Mouse (Mus musculus) ovary, postnatal 14 days (tissue): Measurements from ENCODE around the gene Rab5b.
"Not testable (repeated sequence)": the region's sequence is repeated elsewhere in the genome, so short reads cannot be mapped to it uniquely, and the experiment has no call there.

ENCODE experiments used
- DNase-seq: peaks from one replicate; pipeline ENCODE4 v3.0.0; 2022; ENCODE audit warnings: low spot score

The Rab5b gene

DNA sequence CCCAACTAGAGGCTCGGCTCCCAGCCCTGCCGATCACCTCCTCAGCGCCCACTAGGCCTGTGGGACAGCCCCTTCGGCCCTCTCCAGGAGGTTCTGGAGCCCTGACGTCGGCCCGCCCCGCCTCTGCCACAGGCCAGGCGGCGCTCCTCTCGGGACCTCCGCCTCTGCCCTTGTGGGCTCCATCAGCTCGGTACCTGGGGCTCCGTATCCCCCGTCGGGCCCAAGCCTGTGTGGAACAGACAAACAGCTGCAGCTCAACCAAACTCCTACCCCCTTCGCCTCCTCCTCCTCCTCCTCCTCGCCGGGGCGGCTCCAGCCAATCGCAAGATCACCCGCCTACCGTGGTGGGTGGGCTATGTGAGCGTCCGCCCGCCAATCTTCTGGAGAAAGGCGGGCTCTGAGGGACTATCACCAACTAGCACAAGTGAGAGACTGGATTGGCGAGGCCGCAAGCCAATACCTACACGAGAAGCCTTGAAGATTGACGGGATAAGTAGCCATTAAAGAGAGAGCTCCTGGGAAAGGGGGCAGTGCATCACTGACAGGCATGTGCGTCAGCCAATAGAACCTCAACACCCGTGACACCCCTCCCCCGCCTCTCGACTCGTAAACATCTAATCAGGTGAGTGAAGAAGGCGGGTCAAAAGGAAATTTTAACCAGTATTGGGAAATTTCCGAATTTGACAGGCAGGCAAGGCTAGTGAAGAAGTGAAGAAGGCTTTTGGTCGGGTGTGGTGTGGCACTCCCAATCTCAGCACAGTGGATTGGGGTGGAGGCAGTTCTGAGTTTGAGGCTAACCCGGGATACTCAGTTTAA, at the start of gene Rab5b:
Gene Rab5b, minus strand, starts transcription at position 273 of the 816 bp plus-strand sequence.
- DNase-seq: peak; percentile 97

DNA sequence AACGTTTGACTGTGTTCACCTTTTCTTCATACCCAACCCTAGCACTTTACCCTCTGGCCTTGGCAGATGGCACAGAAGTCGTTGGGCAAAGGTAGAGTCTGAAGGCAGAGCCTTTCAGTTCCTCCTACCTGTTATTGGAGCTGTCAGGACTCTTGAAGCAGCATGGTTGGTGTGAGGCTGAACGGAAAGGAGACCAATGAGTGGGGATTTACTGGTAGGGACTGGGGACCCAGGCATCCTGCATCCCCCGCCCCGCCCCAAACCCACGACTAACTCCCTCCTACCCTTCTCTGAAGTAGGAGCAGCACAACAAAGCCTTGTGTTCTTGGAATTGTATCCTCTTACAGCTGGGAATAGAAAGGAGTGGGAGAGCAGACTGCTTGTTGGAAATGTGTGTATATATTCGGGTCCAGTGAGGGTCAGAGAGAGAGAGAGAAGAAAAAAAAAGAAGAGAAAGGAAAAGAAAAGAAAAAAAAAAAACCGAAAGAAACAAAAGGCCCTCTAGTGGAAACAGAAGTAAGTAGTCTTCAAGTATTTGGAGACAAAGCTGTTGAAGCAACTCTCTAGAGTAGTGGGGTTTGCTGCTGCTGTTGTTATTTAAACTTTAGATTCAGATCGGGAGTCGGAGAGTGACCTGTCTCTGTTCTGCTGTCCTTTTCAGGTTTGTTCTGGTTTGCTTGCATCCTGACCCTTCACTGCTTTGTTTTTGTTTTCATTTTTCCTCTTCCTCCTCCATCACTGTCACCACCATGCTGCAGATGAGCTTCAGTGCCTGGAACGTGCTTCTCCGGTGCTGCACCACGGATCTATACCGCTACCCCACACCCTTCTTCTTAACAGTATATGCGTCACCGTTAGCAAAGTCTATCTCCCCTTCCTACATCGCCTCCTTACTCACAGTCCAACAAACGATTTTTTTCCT, 48.9 kb upstream of the Rab5b start, which contains the start of gene Dgka:
Gene Dgka, minus strand, starts transcription at position 176 of the 922 bp plus-strand sequence.
- no peak for DNase-seq

DNA sequence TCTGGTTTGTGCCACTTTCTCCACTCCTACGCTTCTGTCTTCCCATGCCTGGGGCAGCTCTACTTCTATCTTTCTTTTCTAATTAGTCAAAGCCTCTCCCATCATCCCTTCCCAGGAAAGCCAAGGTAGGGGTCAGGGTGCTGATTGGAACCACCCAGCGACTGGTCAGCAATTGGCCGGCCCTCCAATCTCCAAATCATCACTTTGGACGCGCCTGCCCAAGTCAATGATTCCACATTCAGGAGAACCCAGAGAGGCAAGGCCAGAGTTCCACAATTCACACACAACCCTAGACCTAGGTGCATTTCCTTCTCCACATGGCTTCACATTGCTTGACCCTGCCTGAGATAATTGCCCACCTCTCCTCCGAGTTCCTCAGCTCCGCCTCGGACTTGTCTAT, 48.1 kb upstream of the Rab5b start:
- DNase-seq: no peak

DNA sequence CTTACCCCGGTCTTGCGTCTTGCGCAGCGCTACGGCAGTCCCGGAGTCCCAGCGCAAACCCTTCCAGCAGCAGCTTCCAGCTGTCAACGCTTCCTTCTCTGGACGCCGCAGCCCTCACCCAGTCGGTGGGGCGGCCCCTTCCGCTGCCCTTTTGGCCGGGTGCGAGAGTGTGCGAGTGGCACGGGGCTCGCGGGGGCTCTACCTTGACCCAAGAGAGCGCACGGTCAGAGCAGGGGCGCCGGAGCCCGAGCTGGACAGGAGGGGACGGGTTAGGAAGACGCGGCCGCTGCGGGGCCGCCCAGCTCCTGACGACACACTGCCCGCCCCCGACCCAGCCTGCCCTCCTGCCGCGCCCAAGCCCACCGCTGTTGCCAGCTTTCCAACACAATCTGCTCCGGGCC, 47.7 kb upstream of the Rab5b start:
- peak; percentile 41 for DNase-seq

DNA sequence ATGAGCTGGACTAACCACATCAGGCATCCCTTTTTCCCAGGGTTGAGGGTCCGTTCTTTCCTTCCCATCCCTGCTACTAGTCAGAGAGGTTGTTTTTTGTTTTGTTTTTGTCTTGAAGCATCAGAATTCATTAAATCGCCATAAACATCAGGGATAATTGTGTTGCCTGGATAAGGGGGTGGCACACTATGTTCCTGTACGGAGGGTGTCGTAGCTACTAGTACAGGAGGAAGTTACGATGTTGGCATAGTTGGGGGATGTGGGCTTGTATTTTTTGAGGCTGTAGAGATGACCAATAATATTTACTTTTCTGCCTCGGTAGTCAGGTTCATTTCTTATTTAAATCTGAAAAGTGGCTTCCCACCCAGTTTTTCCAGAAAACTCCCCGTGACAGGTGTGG, 47.2 kb upstream of the Rab5b start:
- no peak for DNase-seq

DNA sequence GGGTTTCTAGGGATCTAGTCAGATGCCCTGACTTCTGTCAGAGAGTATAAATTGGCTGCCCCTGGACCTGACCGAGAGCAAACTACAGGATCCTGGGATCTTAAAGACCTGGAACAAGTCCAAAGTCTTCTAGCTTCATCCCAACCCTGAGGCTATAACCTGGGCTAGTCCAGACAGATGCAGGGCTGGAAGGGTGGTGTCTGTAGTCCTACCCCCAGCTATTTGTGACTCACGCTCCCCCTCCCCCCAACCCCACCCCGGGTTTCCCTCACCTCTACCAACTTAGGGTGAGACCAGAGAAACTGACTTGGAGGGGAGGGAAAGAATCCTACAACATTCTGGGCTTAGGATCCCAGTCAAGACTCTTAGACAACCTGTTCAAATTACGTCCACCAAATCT, 46.6 kb upstream of the Rab5b start:
- DNase-seq: no peak

DNA sequence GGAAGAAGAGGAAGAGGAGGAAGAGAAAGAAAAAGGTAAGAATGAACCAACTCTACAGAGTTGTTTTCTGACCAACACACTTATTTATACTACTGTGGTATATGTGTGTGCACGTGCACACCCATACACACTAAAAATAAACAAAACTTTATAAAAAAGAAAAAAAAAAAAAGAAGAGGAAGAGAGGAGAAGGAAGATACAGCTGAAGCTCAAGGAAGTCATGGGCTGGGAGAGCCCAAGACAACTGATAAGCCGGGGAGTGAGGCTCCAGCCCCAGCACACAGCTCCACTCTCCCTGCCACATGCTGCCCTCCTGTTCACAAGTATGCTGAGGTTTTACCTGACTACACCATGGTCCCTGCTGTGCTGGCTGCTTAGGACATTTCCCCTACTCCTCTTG, 44.2 kb upstream of the Rab5b start:
- no peak for DNase-seq

DNA sequence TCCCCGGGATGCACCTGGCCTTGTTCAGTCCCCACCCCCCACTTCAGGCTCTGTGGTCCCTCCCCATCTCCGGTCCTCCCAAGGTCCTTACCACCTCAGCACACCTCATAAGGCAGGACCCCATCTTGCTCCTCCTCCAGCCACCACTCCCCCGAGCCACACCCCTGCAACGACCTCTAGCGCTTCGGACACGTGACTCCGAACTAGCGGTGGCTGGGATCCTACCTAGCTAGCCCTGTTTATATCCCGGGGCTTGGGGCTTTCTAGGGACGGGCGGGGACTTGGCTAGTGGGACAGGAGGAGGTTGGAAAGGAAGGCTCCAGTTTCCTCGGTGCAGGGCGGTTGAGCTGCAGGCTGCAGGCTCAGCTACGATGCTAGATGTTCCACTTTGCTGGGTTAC, 41.4 kb upstream of the Rab5b start:
- DNase-seq: no peak

- DNase-seq: no peak
These were observed 35.9 kb upstream of the Rab5b start for GRCm38 (mm10) chr10:128731992-128732391.

DNA sequence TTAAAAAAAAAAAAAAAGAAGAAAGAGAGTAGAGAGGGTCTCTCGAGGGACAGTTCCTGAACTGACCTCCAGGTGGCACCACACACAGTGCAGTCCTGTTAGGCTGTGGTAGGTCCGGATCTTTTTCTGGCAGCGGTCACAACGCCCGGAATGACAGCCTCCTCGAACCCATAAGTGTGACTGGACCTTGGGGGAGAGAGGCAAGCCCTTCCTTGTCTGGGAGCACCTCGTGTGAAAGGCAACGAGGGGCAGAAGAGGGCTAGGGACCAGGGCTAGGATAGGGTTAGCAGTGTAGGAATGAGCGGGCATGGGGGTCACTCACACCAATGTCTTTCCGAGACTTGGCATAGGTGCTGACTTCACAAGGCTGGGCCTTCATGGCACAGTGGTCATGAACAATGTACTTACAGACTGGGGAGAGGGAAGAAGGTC, 35.0 kb upstream of the Rab5b start:
- peak; percentile 71 for DNase-seq

DNA sequence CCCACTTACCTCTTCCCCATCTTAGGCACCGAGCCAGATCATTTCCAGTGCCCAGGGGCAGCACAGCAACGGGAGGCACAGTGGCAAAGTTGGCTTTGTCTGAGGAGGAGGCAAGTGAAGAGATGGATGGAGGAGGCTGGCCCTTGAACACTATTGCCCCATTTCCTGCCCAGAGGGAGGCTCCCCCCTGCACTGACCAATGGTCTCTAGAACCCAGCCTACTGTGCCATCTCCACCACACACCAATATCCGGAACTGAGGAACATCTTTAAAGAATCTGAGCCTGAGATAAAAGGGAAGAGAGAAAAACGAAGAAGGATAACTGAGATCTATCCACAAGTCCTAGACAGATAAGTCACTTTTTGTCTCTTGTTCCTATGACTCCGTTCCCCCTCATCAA, 32.0 kb upstream of the Rab5b start:
- no peak for DNase-seq

- DNase-seq: not testable (repeated sequence)
These were observed 29.4 kb upstream of the Rab5b start for GRCm38 (mm10) chr10:128725466-128725865.

DNA sequence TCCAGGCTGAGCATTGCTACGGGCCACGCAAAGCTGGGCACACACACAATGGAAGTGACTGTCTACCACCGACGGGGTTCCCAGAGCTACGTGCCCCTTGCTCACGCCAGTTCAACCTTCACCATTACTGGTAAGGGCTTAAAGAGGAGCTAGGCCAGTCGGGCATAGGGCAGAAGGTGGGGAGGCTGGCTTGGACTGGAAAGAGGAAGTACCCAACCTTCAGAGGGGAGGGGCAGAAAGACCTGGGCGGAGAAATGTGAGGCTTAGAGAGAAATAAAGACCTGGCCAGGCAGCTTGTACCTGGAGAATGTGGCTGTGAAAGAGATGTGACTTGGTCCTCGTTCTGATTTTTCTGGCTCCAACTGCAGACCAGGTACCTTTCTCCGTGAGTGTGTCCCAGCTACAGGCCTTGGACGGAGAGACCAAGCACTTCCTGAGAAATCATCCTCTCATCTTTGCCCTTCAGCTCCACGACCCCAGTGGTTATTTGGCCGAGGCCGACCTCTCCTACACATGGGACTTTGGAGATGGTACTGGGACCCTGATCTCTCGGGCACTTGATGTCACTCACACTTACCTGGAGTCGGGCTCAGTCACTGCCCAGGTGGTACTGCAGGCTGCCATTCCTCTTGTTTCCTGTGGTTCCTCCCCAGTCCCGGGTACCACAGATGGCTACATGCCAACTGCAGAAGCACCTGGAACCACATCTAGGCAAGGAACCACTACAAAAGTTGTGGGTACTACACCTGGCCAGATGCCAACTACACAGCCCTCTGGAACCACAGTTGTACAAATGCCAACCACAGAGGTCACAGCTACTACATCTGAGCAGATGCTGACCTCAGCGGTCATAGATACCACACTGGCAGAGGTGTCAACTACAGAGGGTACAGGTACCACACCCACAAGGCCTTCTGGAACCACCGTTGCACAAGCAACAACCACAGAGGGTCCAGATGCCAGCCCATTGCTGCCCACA, 19.8 kb upstream of the Rab5b start:
- no peak for DNase-seq

DNA sequence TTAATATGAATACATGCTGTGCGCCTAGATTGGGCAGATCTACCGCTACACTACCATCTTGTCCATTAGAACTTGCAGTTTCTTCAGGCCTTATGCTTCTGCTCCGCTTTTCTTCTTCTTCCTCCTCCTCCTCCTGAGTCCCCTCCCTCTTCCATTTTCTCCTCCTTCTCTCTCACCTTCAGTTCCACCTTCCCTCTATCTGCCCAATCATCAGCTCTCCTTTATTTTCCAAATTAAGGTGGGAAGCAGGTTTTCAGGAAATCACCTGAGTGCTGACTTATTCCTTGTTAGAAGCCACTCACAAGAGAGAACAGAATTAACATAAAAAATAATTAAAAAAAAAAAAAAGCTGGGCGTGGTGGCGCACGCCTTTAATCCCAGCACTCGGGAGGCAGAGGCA, 15.3 kb upstream of the Rab5b start:
- DNase-seq: not testable (repeated sequence)

DNA sequence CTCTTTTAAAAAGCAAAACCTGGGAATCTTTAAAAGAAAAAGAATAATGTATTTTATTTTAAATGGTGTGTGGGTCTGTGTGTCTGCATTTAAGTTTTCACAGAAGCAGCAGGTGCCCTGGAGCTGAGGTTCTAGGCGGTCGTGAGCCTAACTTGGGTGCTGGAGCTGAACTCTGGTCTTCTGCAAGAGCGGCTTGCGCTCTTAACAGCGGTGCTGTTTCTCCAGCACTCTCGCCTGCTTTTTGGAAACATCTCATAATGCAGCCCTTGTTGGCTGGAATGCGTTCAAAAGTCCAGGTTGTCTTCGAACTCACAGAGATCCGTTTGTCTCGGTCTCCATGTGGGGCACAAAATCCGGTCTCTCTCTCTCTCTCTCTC, 9.2 kb upstream of the Rab5b start:
- peak; percentile 15 for DNase-seq

- DNase-seq: peak; percentile 90
These were observed 8.6 kb upstream of the Rab5b start, which contains the start of gene Cdk2 for GRCm38 (mm10) chr10:128704491-128705316. Gene Cdk2 (minus strand): TSS chr10:128705031.

DNA sequence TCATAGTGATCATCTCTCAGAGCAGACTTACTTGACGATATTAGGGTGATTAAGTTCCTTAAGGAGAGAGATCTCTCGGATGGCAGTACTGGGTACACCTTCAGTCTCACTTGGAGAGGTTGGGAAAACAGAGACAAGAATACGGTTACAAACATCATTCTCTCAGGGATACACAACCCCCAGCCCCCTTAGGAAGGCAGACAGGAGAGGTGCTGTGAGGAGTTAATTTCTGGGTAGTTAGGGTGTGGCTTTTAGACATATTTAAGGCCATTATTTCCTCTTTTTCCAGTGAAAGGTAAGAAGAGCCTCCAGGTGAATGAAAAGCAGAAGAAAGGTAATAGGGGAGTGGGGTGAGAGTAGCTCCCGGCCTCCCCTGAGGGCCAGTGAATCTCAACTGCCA, 7.8 kb upstream of the Rab5b start, which contains the start of gene Pmel:
Gene Pmel, plus strand, starts transcription at position 301 of the 400 bp plus-strand sequence.
- no peak for DNase-seq

DNA sequence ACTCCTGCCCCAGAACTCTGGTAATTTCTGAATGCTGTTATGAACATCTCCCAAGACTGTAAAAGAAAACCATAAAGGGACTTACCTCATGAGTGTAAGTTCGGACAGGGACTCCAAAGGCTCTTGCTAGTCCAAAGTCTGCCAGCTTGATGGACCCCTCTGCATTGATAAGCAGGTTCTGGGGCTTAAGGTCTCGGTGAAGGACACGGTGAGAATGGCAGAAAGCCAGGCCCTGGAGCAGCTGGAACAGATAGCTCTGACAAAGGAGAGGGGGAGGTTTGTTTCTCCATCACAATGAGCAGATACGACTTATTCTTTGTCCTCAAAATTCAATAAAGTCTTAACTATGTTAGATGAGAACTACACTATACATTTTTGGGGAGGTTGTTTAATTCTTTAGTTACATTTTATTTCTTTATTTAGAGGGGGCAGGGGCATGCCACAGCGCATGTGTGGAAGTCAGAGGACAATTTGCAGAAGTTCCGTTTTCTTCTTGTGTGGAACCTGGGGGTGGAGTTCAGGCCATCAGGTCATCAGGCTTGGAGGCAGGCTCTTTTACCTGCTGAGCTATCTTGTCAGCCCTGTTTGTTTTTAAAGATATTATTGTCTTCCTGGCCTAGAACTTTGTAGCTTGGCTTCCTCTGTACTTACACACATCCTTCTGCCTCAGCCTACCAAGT, 6.4 kb upstream of the Rab5b start:
- no peak for DNase-seq

DNA sequence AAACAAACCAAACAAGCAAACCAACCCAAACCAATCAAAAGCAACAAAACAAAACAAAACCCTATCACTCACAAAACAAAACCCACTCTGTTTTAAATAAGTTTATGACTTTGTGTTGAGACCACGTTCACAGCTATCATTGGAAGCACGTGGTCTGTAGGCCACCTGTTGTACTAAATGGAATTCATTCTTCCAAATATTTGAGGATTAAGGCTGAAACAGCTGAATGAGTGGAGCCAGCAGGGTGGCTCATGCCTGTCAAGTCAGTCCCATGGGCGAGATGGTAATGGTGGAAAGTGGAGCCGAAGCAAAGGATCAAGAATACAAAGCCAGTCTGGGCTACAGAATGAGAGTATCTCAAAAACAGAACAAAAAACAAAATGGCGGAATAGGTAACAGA, 4.6 kb upstream of the Rab5b start:
- no peak for DNase-seq

DNA sequence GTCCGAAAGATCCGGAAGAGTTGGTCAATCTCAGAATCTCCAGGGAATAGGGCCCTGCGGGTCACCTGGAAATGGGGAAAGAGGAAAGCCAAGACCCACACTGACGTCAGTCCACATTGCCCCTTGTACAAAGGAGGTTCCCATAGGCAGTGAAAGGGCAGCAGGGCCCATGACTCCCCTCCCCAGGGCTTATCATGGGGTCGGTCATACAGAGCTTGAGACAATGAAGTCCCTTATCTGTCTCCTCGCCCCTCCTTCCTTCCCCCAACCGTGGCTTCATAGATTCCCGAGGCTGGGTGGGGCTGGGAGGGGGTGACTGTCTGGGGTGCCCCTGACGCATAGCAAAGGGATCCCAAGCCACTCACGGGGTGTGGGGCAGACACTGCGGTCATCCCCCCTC, 3.5 kb upstream of the Rab5b start:
- DNase-seq: no peak
